Mouse (Mus musculus) embryonic fibroblast, embryonic 13.5 days (primary cell): ENCODE measurements around the gene Cacnb1.

Experiments
- CTCF ChIP-seq: IDR thresholded peaks from 2 replicates; pipeline ENCODE4 v1.5.1; 2011; ENCODE audit warnings: mild to moderate bottlenecking, control low read depth, low read length, moderate library complexity, borderline replicate concordance; ENCODE audit not compliant: insufficient read depth
- POLR2A ChIP-seq: IDR thresholded peaks from 2 replicates; pipeline ENCODE4 v1.6.1; 2011; ENCODE audit warnings: low read depth, mild to moderate bottlenecking, control low read depth, low read length, moderate library complexity

- TF ChIP-seq CTCF (no peak), POLR2A (peak; percentile 91)
These were observed 3.9 kb upstream of the Cacnb1 start, which contains the start of gene Rpl19 for GRCm38 (mm10) chr11:98026570-98027296.
